Mouse (Mus musculus): ENCODE measurements around the gene Mad1l1.

Gene Mad1l1

GRCm38 (mm10) chr5:140081084-140081483 is 240.3 kb downstream of the Mad1l1 start:
- no peak for DNase-seq

DNA sequence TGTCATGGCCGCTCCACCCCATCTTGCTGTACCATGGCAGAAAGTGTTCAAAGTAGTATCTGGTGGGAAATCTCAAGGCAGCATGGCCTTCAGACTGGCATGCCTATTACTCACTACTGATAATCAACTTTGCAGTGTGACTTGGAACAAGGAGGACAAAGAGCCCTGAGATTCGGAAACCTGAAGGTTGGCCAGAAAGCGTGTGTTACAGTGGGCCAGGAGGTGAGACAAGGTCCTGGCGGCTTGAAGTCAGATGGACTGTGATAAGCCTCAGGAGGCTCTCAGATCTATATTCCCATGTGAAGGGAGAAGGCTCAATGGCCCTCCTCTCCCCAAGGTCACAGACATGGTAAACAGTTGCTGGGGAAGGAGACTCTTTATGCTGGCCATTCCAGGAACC is 241.8 kb downstream of the Mad1l1 start:
- DNase-seq: no peak

- DNase-seq: no peak
Observed at GRCm38 (mm10) chr5:140078406-140078805, 242.9 kb downstream of the Mad1l1 start.

DNA sequence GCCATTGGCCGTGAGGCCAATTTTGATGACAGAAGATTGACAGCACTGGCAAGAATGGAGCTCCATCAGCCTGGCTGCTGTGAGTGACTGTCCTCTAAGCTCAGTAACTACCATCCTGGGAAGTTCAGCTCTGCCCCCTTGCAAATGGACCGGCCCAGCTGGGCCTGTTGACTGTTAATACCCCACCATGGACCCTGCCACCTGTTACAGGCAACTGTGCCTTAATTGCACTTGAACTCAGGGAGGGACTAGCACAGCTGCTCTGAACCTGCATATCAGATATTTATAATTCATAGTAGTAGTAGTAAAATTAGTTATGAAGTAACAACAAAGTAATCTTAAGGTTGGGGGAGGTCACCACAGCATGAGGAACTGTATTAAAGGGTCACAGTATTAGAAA is 244.9 kb downstream of the Mad1l1 start:
- no peak for DNase-seq

GRCm38 (mm10) chr5:140073671-140074116 is 247.7 kb downstream of the Mad1l1 start:
- no peak for DNase-seq

GRCm38 (mm10) chr5:140073148-140073670 is 248.1 kb downstream of the Mad1l1 start:
- DNase-seq: no peak

- DNase-seq: no peak
Observed at GRCm38 (mm10) chr5:140068506-140068905, 252.8 kb downstream of the Mad1l1 start.

DNA sequence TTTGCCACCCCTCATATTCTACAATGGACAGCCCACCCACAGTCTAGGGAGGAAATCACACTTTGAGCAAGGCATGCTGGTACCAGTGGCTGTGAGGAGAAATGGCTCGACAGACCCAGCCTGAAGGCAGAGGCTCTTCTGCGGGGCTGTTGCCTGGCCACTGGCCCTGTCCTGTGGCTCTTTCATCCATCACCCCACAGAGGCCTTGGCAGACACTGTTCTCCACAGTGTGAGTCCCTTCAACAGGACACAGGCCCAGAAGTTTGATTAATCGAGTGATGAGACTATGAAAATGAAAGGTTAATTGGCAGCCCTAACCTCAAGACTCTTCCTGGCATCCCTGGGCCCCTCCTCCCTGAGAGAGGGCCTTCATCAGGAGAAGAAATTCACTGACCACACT is 253.3 kb downstream of the Mad1l1 start:
- no peak for DNase-seq

- DNase-seq: no peak
Observed at GRCm38 (mm10) chr5:140066769-140067168, 254.6 kb downstream of the Mad1l1 start.

DNA sequence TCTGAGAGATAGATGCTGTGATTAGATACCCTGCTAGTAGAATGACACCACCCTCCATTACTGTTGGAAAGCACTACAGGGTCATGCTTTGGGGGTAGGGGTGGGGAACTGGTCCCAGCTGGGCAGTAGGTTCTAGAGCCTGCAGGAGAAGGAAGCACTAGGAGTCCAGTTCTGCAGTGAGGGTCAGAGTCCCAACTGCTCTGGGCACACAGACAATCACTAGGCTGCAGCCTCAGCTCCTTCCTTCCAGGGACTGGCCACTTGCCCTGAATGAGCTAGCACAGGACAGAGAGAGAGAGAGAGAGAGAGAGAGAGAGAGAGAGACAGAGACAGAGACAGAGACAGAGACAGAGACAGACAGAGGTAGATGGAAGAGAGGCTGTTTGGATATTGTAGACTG is 255.1 kb downstream of the Mad1l1 start:
- no peak for DNase-seq

DNA sequence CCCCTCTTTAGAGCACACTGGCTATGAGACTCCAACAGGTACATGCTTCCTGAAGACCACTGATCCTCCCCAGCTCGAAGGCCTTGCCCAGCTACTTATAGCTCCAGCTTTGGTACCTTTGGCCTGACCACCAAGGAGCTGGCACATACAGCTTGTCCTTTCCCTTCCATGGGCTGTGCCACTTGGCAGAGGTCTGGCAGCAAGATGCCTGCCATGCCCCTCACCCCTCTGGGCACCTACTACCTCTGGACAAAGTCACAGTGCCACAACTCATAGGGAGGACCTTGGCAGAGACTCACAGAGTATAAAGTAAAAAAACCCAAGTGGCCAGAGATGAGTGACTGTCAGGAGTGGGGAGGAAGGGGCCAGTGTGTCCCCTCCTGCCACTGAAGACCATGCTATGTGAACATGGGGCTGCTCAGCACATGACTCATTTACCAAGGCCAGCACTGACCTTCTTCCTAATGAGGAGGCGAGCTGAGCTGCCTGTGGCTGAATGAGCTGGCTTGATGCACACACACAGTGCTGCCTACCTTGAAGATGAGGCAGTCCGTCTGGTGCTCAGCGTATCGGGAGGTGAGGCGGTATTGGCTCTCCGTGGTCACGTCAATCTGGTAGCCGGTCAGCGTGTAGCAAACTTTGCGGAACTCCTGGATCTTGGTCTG is 255.9 kb downstream of the Mad1l1 start:
- no peak for DNase-seq

- DNase-seq: no peak
Observed at GRCm38 (mm10) chr5:140064521-140064920, 256.8 kb downstream of the Mad1l1 start.

DNA sequence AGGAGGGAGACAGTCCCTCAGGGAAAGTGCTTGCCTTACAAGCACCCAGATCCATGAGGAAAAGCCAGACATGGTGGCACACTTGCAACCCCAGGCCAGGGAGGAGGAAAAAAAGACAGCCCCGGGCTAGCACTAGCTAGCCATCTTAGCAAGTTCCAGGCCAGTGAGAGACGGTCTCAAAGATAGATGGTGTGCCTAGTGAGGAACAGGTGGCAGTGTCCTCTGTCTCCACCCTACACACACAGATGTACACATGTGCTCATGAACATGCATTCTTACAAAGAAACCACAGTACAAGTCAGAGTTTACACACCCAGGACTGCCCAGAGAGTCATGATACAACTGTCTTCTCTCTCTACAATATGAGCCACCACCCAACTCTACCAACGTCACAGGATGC is 258.5 kb downstream of the Mad1l1 start:
- no peak for DNase-seq

DNA sequence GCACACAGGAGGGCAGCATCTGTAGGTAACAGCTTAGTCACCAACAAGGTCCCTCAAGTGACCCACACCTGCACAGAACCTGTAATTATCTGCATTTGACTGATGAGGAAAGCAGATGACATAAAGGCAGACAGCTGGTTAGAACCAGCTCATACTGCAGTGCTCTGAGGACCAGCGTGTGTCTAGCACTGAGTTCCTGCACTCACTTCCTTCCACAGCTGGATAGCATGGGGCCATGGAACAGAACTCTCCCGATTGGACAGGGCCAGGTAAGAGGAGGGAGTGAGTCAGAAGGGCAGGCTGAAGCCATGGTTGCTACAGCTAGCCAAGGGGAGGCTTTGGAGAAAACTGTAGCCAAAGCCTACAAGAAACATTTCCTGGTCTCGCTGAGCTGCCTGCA is 259.0 kb downstream of the Mad1l1 start:
- no peak for DNase-seq

GRCm38 (mm10) chr5:140061296-140061879 is 260.0 kb downstream of the Mad1l1 start:
- DNase-seq: peak; percentile 83

DNA sequence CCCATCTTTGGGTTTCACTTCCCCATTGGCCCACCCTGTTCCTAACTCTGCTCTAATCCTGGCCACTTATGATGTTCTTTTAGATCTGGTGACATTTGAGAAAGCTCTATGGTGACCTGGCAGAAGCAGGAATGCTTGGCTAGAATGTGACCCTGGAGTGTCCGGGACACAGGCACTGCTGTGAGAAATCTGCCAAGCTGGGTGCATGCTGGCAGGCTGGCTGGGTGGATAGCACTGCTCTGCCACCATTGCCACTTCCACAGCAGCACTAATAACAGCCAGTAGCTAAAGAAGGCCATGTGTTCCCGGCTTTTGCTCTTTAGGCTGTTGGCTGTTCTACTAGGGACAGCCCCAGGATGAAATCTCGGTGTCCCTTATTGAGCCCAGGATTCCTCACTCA is 265.1 kb downstream of the Mad1l1 start:
- no peak for DNase-seq

DNA sequence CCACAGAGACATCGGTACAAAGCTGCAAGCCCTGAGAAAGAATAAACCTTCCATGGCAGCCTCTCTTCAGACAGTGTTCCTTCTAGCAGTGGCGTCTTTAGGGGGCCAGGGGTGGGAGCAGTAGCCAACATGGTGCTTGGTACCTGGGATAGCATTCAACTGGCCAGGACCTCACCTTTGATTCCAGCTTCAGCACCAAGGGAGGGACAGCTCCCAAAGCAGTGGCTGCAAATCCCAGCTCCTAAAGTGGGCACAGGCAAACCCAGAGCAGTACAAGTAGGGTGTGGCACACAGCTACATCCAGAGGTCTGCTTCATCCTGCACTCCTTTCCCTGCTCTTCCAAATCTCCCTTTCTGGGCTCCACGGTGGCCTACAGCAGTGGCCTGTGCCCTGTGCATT is 265.9 kb downstream of the Mad1l1 start:
- DNase-seq: no peak

DNA sequence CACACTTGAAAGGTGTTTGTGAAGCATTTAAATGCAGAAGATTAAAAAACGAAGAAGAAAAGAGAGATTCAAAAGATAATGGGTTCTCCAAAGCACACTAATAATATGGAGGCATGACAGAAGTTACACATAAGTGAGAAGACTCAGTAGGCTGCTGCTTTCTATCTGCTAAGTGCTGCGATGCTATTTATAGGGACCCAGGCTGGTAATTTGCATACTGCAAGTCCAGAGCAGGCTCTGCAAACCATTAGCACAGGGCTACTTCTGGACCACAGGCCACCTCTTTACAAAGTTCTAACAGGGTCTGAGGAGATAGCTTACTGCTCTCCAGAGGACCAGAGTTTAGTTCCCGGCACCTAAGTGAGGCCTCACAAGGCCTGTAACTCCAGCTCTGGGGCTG is 267.7 kb downstream of the Mad1l1 start:
- DNase-seq: no peak

DNA sequence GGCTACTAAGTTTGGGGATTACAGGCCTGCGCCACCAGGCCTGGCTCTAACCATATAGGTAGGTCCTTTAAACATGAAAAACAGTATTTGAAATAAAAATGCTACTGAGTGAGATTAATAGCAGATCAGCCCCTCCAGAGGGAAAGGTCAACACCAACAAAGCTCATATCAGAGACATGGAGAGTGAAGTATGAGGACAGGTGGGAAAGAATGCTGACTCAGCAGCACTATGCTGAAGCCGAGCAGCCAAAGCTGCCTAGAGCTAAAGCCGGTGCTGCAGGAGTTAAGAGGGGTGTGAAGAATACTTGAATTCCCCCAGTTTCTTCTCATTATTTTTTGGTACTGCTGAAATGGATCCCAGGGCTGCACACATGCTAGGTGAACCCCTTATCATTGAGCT is 268.9 kb downstream of the Mad1l1 start:
- no peak for DNase-seq

- DNase-seq: no peak
Observed at GRCm38 (mm10) chr5:140045453-140045852, 275.9 kb downstream of the Mad1l1 start.

- DNase-seq: no peak
Observed at GRCm38 (mm10) chr5:140043002-140043401, 278.4 kb downstream of the Mad1l1 start.

DNA sequence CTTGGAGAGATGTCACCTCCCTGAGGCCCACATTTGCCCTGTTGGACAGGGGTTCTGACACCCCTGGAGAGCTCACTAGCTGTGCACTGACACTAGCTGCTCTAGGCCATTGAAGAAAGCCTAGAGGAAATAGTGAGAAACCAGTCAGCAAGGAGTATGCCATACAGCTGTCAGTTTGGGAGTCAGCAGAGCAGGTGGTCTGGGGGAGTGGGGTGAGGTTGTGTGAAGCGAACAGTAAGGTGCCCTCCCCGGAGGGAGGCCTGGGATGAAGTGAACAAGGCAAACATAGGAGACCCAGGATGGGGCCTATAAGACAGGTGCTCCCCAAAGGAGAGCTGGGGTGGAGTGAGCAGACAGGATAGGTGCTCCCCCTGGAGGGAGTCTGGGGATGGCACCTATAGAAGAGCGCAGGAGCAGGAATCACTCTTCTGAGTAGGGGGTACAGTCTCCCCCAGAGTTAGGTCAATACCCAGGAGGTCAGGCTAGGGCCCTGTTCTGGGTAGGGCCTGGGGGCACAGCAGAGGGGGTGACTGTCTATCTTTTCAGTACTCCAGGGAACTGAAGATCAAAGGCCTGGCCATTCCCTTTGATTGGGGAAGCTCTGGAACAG is 279.2 kb downstream of the Mad1l1 start:
- no peak for DNase-seq

DNA sequence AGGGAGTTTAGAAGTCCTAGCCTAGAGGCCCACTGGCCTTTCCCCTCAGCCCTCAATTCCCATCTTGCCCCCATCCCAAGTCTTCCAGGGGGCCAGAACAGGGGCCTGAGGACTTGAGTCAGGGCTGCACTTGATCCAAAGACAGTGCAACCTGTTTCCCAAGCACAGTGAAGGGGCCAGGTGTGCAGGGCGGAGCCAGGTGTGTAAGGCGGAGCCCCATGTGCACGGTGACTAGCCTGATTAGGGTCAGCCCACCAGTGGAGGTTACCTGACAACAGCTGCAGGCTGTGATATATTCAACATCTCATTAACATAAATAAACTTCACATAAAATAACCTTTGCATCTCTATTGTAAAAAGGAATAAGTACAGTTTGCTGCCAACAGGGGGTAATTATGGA is 280.3 kb downstream of the Mad1l1 start:
- DNase-seq: no peak

- no peak for DNase-seq
Observed at GRCm38 (mm10) chr5:140037587-140038233, 283.6 kb downstream of the Mad1l1 start.

Data from layer of hippocampus, adult 9-11 months (tissue).